Mouse (Mus musculus) left cerebral cortex, adult 11 months (tissue): ENCODE measurements around the gene Vill.

Experiments used
- DNase-seq: peaks from one replicate; pipeline ENCODE4 v3.0.0; 2022; ENCODE audit warnings: low spot score

Gene Vill

GRCm38 (mm10) chr9:119052154-119052944 lies at the start of gene Vill:
Vill (plus strand) TSS chr9:119052778.
- DNase-seq = no peak

- peak; percentile 53 for DNase-seq
These were observed 48.4 kb upstream of the Vill start for GRCm38 (mm10) chr9:119003990-119004702.

- no peak for DNase-seq
These were observed 47.9 kb upstream of the Vill start for GRCm38 (mm10) chr9:119004703-119005076.

- DNase-seq = no peak
These were observed 47.1 kb upstream of the Vill start for GRCm38 (mm10) chr9:119005303-119006029.

GRCm38 (mm10) chr9:119007266-119007665 lies 45.3 kb upstream of the Vill start:
- no peak for DNase-seq

GRCm38 (mm10) chr9:119008871-119009270 lies 43.7 kb upstream of the Vill start:
- no peak for DNase-seq

- DNase-seq = no peak
These were observed 42.3 kb upstream of the Vill start for GRCm38 (mm10) chr9:119010156-119010710.

- DNase-seq = no peak
These were observed 35.6 kb upstream of the Vill start for GRCm38 (mm10) chr9:119016785-119017507.

- no peak for DNase-seq
These were observed 30.8 kb upstream of the Vill start for GRCm38 (mm10) chr9:119021731-119022130.

- DNase-seq = no peak
These were observed 27.3 kb upstream of the Vill start for GRCm38 (mm10) chr9:119025263-119025662.

GRCm38 (mm10) chr9:119025832-119026331 lies 26.7 kb upstream of the Vill start:
- DNase-seq = no peak

GRCm38 (mm10) chr9:119027337-119027736 lies 25.2 kb upstream of the Vill start:
- no peak for DNase-seq

- no peak for DNase-seq
These were observed 24.1 kb upstream of the Vill start for GRCm38 (mm10) chr9:119028226-119029195.

- no peak for DNase-seq
These were observed 23.0 kb upstream of the Vill start for GRCm38 (mm10) chr9:119029568-119029967.

- DNase-seq = no peak
These were observed 21.5 kb upstream of the Vill start for GRCm38 (mm10) chr9:119031038-119031437.

GRCm38 (mm10) chr9:119031772-119032171 lies 20.8 kb upstream of the Vill start:
- no peak for DNase-seq

GRCm38 (mm10) chr9:119032538-119032937 lies 20.0 kb upstream of the Vill start:
- no peak for DNase-seq

GRCm38 (mm10) chr9:119033111-119033921 lies 19.3 kb upstream of the Vill start:
- peak; percentile 73 for DNase-seq

- no peak for DNase-seq
These were observed 18.5 kb upstream of the Vill start for GRCm38 (mm10) chr9:119034069-119034468.
